Mouse (Mus musculus): Measurements from ENCODE around the gene Tarbp2. TPM values are rescaled to one million over a fixed set of nuclear protein-coding genes. Genes with fewer than 3 reads are reported as not detected.

Gene Tarbp2
- polyA plus RNA-seq, 1 experiment: 54.9 TPM

DNA sequence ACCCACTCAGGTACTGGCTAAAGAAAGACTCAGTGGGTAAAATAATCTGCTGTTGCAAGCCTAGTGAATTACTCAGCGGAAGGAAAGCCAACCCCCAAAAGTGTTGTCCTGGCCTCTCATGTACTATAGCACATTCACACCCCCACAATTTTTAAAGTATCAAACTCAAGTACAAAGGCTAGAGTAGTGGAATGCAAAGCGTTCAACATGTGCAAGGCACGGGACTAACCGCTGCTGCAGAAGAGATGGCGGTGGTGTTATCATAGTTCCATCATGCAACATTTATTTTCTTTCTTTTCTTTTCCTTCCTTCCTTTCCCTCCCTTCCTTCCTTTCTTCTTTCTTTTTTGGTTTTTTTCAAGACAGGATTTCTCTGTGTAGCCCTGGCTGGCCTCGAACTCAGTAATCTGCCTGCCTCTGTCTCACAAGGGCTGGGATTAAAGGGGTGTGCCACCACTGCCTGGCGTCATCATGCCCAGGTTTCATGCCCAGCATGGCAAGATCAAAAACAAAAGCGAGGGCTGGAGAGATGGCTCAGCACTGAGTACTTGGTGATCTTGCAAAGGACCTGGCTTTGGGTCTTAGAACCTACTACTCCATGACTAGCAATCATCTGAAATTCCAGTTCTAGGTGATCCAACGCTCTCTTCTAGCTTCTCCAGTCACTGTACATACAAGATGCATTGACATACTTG is 12.1 kb upstream of the Tarbp2 start:
- WGBS: 71% methylated on average over 9 of the region's 9 CpGs
- DNase-seq: no peak
- TF ChIP-seq POLR2A (IDR thresholded peaks at IDR 0.05; ENCODE audit: low read depth, low read length) (no peak), CTCF (conservative IDR thresholded peaks at IDR 0.05; ENCODE audit: insufficient read depth, insufficient read length, low read depth, low read length) (no peak)
- H3K4me3 ChIP-seq (ENCODE audit: insufficient read depth, low read depth, low read length): no peak overlapping the region
- no peaks in the 10 kb centered on the region for H3K27me3 ChIP-seq (replicated peaks; ENCODE audit: control insufficient read depth, insufficient read depth, low read length)
- H3K27ac ChIP-seq (ENCODE audit: insufficient read depth, low read depth, low read length): no peak overlapping the region
- peaks cover 2% of the 10 kb centered on the region; the same call in 1 of the 2 replicates for H3K4me1 ChIP-seq (ENCODE audit: control insufficient read depth, insufficient read depth, low read length)
- peaks cover 3% of the 10 kb centered on the region for H3K36me3 ChIP-seq (ENCODE audit: control insufficient read depth, insufficient read depth, low read length)

DNA sequence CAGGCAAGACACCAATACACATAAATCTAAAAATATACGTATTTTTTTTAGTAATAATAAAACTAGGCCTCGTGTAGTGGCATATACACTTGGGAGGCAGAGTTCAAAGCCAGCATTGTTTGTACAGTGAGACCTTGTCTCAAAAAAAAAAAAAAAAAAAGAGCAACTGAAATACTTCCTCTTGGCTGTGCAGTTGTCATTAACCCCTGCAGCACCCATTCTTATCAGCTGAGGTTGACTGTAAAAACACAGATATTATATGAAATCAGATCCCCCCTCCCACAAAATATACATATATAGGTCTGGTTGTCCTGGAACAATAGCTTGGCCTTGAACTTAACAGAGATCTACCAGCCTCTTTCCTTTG is 11.5 kb upstream of the Tarbp2 start:
- DNase-seq: no peak
- TF ChIP-seq POLR2A (IDR thresholded peaks at IDR 0.05; ENCODE audit: low read depth, low read length) (no peak), CTCF (conservative IDR thresholded peaks at IDR 0.05; ENCODE audit: insufficient read depth, insufficient read length, low read depth, low read length) (no peak)
- H3K27me3 ChIP-seq (replicated peaks; ENCODE audit: control insufficient read depth, insufficient read depth, low read length): no peaks in the 10 kb centered on the region
- no peak overlapping the region for H3K27ac ChIP-seq (ENCODE audit: insufficient read depth, low read depth, low read length)
- H3K4me1 ChIP-seq (ENCODE audit: control insufficient read depth, insufficient read depth, low read length): peaks cover 3% of the 10 kb centered on the region; the same call in 1 of the 2 replicates
- 36% methylated on average over 2 of the region's 2 CpGs for whole genome bisulfite sequencing
- H3K4me3 ChIP-seq (ENCODE audit: insufficient read depth, low read depth, low read length): no peak overlapping the region
- H3K36me3 ChIP-seq (ENCODE audit: control insufficient read depth, insufficient read depth, low read length): no peaks in the 10 kb centered on the region

DNA sequence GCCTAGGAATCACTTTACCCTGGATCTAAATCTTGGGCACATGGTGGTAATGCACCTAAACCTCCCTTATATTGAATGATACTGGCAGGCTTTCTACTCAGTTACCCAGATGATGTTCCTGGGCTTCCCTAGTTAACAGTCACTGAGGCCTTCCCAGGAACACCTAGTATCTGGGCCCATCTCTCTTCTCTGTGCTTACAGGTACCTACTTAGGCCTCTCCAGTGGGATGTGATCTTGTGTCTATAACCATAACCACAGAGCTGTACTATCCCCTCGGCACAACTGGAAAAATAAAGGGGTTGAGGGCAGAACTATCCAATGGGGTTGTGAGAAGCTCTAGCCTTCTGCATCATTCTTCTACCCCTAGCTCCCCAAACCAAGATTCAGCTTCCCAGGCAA is 11.1 kb upstream of the Tarbp2 start:
- Histone ChIP-seq H3K36me3 (ENCODE audit: control insufficient read depth, insufficient read depth, low read length) (no peaks in the 10 kb centered on the region), H3K4me3 (ENCODE audit: insufficient read depth, low read depth, low read length) (no peak overlapping the region), H3K27me3 (replicated peaks; ENCODE audit: control insufficient read depth, insufficient read depth, low read length) (no peaks in the 10 kb centered on the region), H3K4me1 (ENCODE audit: control insufficient read depth, insufficient read depth, low read length) (peaks cover 3% of the 10 kb centered on the region; the same call in 1 of the 2 replicates), H3K27ac (ENCODE audit: insufficient read depth, low read depth, low read length) (no peak overlapping the region)
- WGBS: 91% methylated on average over 1 of the region's 1 CpGs
- no peak for DNase-seq
- TF ChIP-seq POLR2A (IDR thresholded peaks at IDR 0.05; ENCODE audit: low read depth, low read length): no peak
- no peak for TF ChIP-seq CTCF (conservative IDR thresholded peaks at IDR 0.05; ENCODE audit: insufficient read depth, insufficient read length, low read depth, low read length)

DNA sequence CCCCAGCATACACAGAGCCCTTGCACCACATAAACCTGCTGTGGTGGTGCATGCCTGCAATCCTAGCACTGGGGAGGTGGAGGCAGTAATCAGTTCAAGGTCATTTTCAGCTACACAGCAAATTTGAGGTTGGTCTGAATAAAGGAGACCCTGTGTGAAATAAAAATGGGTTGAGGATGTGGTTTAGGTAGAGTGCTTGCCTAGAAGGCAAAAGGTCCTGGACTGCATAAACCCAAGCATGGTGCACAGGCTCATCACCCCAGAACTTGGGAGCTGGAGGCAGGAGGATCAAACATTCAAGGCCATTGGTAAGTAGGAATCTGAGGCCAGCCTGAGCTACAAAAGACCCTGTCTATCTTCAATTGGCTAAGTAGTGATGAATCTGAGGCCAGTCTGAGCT is 10.4 kb upstream of the Tarbp2 start:
- H3K27me3 ChIP-seq (replicated peaks; ENCODE audit: control insufficient read depth, insufficient read depth, low read length): no peaks in the 10 kb centered on the region
- H3K27ac ChIP-seq (ENCODE audit: insufficient read depth, low read depth, low read length): no peak overlapping the region
- DNase-seq: no peak
- no peak for TF ChIP-seq CTCF (conservative IDR thresholded peaks at IDR 0.05; ENCODE audit: insufficient read depth, insufficient read length, low read depth, low read length)
- TF ChIP-seq POLR2A (IDR thresholded peaks at IDR 0.05; ENCODE audit: low read depth, low read length): no peak
- H3K36me3 ChIP-seq (ENCODE audit: control insufficient read depth, insufficient read depth, low read length): no peaks in the 10 kb centered on the region
- peaks cover 3% of the 10 kb centered on the region; the same call in 1 of the 2 replicates for H3K4me1 ChIP-seq (ENCODE audit: control insufficient read depth, insufficient read depth, low read length)
- H3K4me3 ChIP-seq (ENCODE audit: insufficient read depth, low read depth, low read length): no peak overlapping the region

DNA sequence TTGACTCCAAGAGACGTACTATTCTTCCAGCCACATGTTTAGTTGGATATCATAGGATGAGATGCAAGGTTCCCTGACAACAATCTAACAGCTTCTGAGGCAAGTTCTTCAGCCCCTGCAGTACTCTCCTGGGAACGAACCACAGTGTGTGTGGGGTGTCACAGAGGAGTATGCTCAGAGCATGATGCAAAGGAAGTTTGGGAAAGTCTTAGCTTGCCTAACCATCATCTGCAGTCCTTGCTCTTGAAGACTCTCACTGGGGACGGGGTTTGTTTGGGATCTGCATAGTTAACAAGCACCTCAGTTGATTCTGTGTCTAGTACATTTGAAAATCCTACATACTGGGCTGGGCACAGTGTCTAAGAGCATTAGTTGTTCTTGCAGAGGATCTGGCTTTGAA is 9.7 kb upstream of the Tarbp2 start:
- Histone ChIP-seq H3K27ac (ENCODE audit: insufficient read depth, low read depth, low read length) (no peak overlapping the region), H3K36me3 (ENCODE audit: control insufficient read depth, insufficient read depth, low read length) (no peaks in the 10 kb centered on the region), H3K4me3 (ENCODE audit: insufficient read depth, low read depth, low read length) (no peak overlapping the region), H3K27me3 (replicated peaks; ENCODE audit: control insufficient read depth, insufficient read depth, low read length) (no peaks in the 10 kb centered on the region), H3K4me1 (ENCODE audit: control insufficient read depth, insufficient read depth, low read length) (peaks cover 3% of the 10 kb centered on the region; the same call in 1 of the 2 replicates)
- 87% methylated on average over 3 of the region's 3 CpGs for WGBS
- no peak for DNase-seq
- TF ChIP-seq POLR2A (IDR thresholded peaks at IDR 0.05; ENCODE audit: low read depth, low read length): no peak
- no peak for TF ChIP-seq CTCF (conservative IDR thresholded peaks at IDR 0.05; ENCODE audit: insufficient read depth, insufficient read length, low read depth, low read length)

DNA sequence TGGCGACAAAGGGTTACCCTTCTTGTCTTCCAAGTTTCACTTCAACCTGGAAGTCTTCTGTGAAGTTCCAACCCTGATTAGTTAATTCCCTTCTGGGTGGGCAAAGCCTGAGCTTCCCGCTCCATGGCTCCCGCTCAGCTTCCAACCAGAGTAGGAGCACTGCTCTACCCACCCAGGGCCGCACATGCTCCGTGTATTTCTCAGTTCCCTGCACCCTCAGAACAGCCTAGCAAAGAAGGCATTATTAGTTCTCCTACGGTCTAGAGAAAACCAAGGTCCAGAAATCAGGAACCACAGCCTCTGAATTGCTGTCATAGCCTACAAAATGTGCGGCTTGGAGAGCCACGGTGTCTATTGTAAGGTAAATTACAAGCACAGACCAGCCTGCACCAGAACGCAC is 7.9 kb upstream of the Tarbp2 start:
- peak overlapping the region; percentile 10; the same call in 1 of the 2 replicates for H3K27ac ChIP-seq (ENCODE audit: insufficient read depth, low read depth, low read length)
- TF ChIP-seq CTCF (conservative IDR thresholded peaks at IDR 0.05; ENCODE audit: insufficient read depth, insufficient read length, low read depth, low read length) (no peak), POLR2A (IDR thresholded peaks at IDR 0.05; ENCODE audit: low read depth, low read length) (no peak)
- peaks cover 3% of the 10 kb centered on the region; the same call in 1 of the 2 replicates for H3K4me1 ChIP-seq (ENCODE audit: control insufficient read depth, insufficient read depth, low read length)
- no peak for DNase-seq
- 13% methylated on average over 9 of the region's 9 CpGs for whole genome bisulfite sequencing
- no peaks in the 10 kb centered on the region for H3K36me3 ChIP-seq (ENCODE audit: control insufficient read depth, insufficient read depth, low read length)
- H3K27me3 ChIP-seq (replicated peaks; ENCODE audit: control insufficient read depth, insufficient read depth, low read length): no peaks in the 10 kb centered on the region
- peak overlapping the region; percentile 78 for H3K4me3 ChIP-seq (ENCODE audit: insufficient read depth, low read depth, low read length)

DNA sequence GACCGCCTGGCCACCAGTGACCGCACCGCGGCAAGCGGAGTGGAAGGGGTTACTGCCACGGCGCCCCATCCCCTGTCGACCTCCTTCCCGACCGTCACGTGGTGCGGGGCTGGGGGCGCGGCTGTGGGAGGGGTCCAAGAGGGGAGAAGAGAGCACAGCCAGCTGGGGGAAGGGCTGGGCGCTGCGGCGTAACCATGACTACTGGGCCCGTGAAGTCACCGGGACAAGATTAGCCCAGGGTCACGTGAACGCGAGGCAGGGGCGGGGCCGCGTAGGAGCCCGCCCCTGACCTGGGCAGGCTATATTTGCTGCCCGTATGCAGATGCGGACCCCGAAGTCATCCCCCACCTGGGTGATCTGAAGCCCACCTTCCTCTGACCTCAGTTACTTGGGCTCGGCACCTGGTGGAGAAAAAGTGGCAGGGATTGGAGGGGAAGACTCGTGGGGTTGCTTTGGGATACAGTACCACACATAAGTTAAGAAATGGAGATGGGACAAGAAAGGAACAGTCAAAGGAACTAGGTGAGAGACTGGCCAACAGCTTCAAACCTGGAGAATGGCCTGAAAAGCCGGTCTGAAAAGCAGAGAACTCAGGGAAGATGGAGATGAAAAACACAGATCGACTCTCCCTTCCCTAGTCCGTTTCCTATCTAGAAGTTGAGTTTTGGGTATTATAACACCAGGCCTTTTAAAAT is 7.3 kb upstream of the Tarbp2 start:
- TF ChIP-seq POLR2A (IDR thresholded peaks at IDR 0.05; ENCODE audit: low read depth, low read length) (no peak), CTCF (conservative IDR thresholded peaks at IDR 0.05; ENCODE audit: insufficient read depth, insufficient read length, low read depth, low read length) (no peak)
- WGBS: 4% methylated on average over 33 of the region's 34 CpGs
- peak; percentile 90 for DNase-seq
- Histone ChIP-seq H3K27ac (ENCODE audit: insufficient read depth, low read depth, low read length) (peak overlapping the region; percentile 10), H3K36me3 (ENCODE audit: control insufficient read depth, insufficient read depth, low read length) (no peaks in the 10 kb centered on the region), H3K4me1 (ENCODE audit: control insufficient read depth, insufficient read depth, low read length) (peaks cover 3% of the 10 kb centered on the region; the same call in 1 of the 2 replicates), H3K4me3 (ENCODE audit: insufficient read depth, low read depth, low read length) (peak overlapping the region; percentile 78), H3K27me3 (replicated peaks; ENCODE audit: control insufficient read depth, insufficient read depth, low read length) (no peaks in the 10 kb centered on the region)
